Mouse (Mus musculus): ENCODE data around the gene Scml4. TPM values are rescaled to one million over a fixed set of nuclear protein-coding genes. Genes with fewer than 3 reads are reported as not detected.

Scml4 gene
- polyA plus RNA-seq, 2 experiments = 0.92 to 1.1 TPM

DNA sequence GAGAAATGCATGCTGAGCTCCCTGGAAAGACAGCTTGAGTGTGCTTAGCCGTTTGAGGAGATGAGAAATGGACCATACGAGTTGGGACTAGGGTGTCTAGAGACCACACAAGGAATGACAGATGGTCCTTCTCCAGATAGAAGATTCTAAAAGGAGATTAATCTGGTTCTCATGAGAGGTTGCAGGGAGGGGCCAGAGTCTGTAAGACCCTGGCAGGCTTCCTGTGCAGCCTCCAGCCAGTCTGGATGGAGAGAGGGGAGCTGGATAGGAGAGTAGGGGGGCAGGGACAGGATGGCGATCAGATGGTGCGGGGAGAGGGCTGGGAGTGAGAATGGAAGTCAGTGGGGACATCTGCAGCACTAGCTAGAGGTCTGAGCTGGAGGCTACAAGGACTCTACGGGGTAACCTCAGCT, 19.1 kb downstream of the Scml4 start:
- no peak for TF ChIP-seq POLR2A (IDR thresholded peaks at IDR 0.05; ENCODE audit: borderline replicate concordance, extremely low read depth, insufficient read depth, insufficient read length)
- Histone ChIP-seq H3K9ac (ENCODE audit: low read depth, low read length, severe bottlenecking) (no peak overlapping the region), H3K4me3 (replicated peaks; ENCODE audit: low read length) (no peak overlapping the region), H3K9me3 (ENCODE audit: control insufficient read depth, low read length) (no peaks in the 10 kb centered on the region), H3K36me3 (ENCODE audit: control insufficient read depth, insufficient read depth, low read length) (no peaks in the 10 kb centered on the region), H3K27me3 (ENCODE audit: control insufficient read depth, insufficient read depth, low read length) (no peaks in the 10 kb centered on the region), H3K4me1 (ENCODE audit: control insufficient read depth, insufficient read depth, low read length) (no peaks in the 10 kb centered on the region), H3K4me2 (replicated peaks; ENCODE audit: low read depth, low read length, severe bottlenecking) (no peak overlapping the region), H3K27ac (replicated peaks; ENCODE audit: low read depth, low read length) (no peak overlapping the region)
- ATAC-seq (ENCODE audit: low FRiP score, low read depth) (no peak), DNase-seq (ENCODE audit: low spot score) (no peak)
- WGBS = 71% methylated on average over 5 of the region's 5 CpGs

GRCm38 (mm10) chr10:42879682-42880081, 19.5 kb downstream of the Scml4 start:
- no peak for TF ChIP-seq POLR2A (IDR thresholded peaks at IDR 0.05; ENCODE audit: borderline replicate concordance, extremely low read depth, insufficient read depth, insufficient read length)
- no peak for ATAC-seq (ENCODE audit: low FRiP score, low read depth)
- WGBS = 86% methylated on average over 5 of the region's 5 CpGs

GRCm38 (mm10) chr10:42887040-42887439, 26.9 kb downstream of the Scml4 start:
- Histone ChIP-seq H3K36me3 (ENCODE audit: control insufficient read depth, insufficient read depth, low read length) (no peaks in the 10 kb centered on the region), H3K9me3 (ENCODE audit: control insufficient read depth, low read length) (no peaks in the 10 kb centered on the region), H3K9ac (ENCODE audit: low read depth, low read length, severe bottlenecking) (no peak overlapping the region), H3K4me2 (replicated peaks; ENCODE audit: low read depth, low read length, severe bottlenecking) (no peak overlapping the region), H3K4me1 (ENCODE audit: control insufficient read depth, insufficient read depth, low read length) (no peaks in the 10 kb centered on the region), H3K27ac (replicated peaks; ENCODE audit: low read depth, low read length) (no peak overlapping the region), H3K4me3 (replicated peaks; ENCODE audit: low read length) (no peak overlapping the region), H3K27me3 (ENCODE audit: control insufficient read depth, insufficient read depth, low read length) (no peaks in the 10 kb centered on the region)
- no peak for TF ChIP-seq POLR2A (IDR thresholded peaks at IDR 0.05; ENCODE audit: borderline replicate concordance, extremely low read depth, insufficient read depth, insufficient read length)
- no peak for ATAC-seq (ENCODE audit: low FRiP score, low read depth)
- WGBS = 9% methylated on average over 6 of the region's 6 CpGs
- no peak for DNase-seq (ENCODE audit: low spot score)

More at GRCm38 (mm10) chr10:42879682-42880081, 19.5 kb downstream of the Scml4 start:
- Histone ChIP-seq H3K27ac (replicated peaks; ENCODE audit: low read depth, low read length) (no peak overlapping the region), H3K9me3 (ENCODE audit: control insufficient read depth, low read length) (no peaks in the 10 kb centered on the region), H3K4me1 (ENCODE audit: control insufficient read depth, insufficient read depth, low read length) (no peaks in the 10 kb centered on the region), H3K4me3 (replicated peaks; ENCODE audit: low read length) (no peak overlapping the region), H3K4me2 (replicated peaks; ENCODE audit: low read depth, low read length, severe bottlenecking) (no peak overlapping the region), H3K27me3 (ENCODE audit: control insufficient read depth, insufficient read depth, low read length) (no peaks in the 10 kb centered on the region), H3K36me3 (ENCODE audit: control insufficient read depth, insufficient read depth, low read length) (no peaks in the 10 kb centered on the region), H3K9ac (ENCODE audit: low read depth, low read length, severe bottlenecking) (no peak overlapping the region)
- DNase-seq (ENCODE audit: low spot score) = no peak

GRCm38 (mm10) chr10:42888241-42888640, 28.1 kb downstream of the Scml4 start:
- H3K9me3 ChIP-seq (ENCODE audit: control insufficient read depth, low read length) = no peaks in the 10 kb centered on the region

GRCm38 (mm10) chr10:42890365-42890764, 30.2 kb downstream of the Scml4 start:
- Histone ChIP-seq H3K9me3 (ENCODE audit: control insufficient read depth, low read length) (no peaks in the 10 kb centered on the region), H3K27me3 (ENCODE audit: control insufficient read depth, insufficient read depth, low read length) (no peaks in the 10 kb centered on the region), H3K9ac (ENCODE audit: low read depth, low read length, severe bottlenecking) (no peak overlapping the region), H3K27ac (replicated peaks; ENCODE audit: low read depth, low read length) (no peak overlapping the region), H3K4me1 (ENCODE audit: control insufficient read depth, insufficient read depth, low read length) (no peaks in the 10 kb centered on the region), H3K4me3 (replicated peaks; ENCODE audit: low read length) (no peak overlapping the region), H3K36me3 (ENCODE audit: control insufficient read depth, insufficient read depth, low read length) (no peaks in the 10 kb centered on the region), H3K4me2 (replicated peaks; ENCODE audit: low read depth, low read length, severe bottlenecking) (no peak overlapping the region)
- no peak for TF ChIP-seq POLR2A (IDR thresholded peaks at IDR 0.05; ENCODE audit: borderline replicate concordance, extremely low read depth, insufficient read depth, insufficient read length)
- WGBS = 53% methylated on average over 4 of the region's 4 CpGs
- DNase-seq (ENCODE audit: low spot score) (no peak), ATAC-seq (ENCODE audit: low FRiP score, low read depth) (no peak)

More at GRCm38 (mm10) chr10:42888241-42888640, 28.1 kb downstream of the Scml4 start:
- H3K4me1 ChIP-seq (ENCODE audit: control insufficient read depth, insufficient read depth, low read length) = no peaks in the 10 kb centered on the region
- ATAC-seq (ENCODE audit: low FRiP score, low read depth) (no peak), DNase-seq (ENCODE audit: low spot score) (no peak)
- H3K4me3 ChIP-seq (replicated peaks; ENCODE audit: low read length) = no peak overlapping the region
- no peak overlapping the region for H3K27ac ChIP-seq (replicated peaks; ENCODE audit: low read depth, low read length)
- 81% methylated on average over 5 of the region's 5 CpGs for WGBS
- no peaks in the 10 kb centered on the region for H3K36me3 ChIP-seq (ENCODE audit: control insufficient read depth, insufficient read depth, low read length)
- no peak overlapping the region for H3K9ac ChIP-seq (ENCODE audit: low read depth, low read length, severe bottlenecking)
- H3K27me3 ChIP-seq (ENCODE audit: control insufficient read depth, insufficient read depth, low read length) = no peaks in the 10 kb centered on the region
- no peak for TF ChIP-seq POLR2A (IDR thresholded peaks at IDR 0.05; ENCODE audit: borderline replicate concordance, extremely low read depth, insufficient read depth, insufficient read length)
- H3K4me2 ChIP-seq (replicated peaks; ENCODE audit: low read depth, low read length, severe bottlenecking) = no peak overlapping the region

DNA sequence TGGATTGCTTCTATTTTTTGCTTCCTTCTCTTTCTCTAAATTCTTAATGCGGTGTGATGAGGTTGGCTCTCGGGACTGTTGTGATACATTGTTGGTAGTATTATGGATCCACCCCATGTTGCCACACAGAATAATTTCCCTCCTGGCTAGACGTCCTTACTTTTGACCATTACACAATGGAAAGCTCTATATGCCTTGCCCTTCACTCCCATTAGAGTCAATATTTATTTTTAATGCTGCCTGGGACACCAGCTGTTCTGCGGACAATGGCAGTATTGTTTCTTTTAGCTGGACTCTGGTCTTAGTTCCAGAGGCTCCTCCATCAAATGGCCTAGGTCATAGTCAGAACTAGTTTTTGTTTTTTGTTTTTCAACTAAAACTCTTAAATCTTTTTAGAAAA, 32.1 kb downstream of the Scml4 start:
- Histone ChIP-seq H3K4me3 (replicated peaks; ENCODE audit: low read length) (no peak overlapping the region), H3K4me2 (replicated peaks; ENCODE audit: low read depth, low read length, severe bottlenecking) (no peak overlapping the region), H3K9ac (ENCODE audit: low read depth, low read length, severe bottlenecking) (no peak overlapping the region), H3K27ac (replicated peaks; ENCODE audit: low read depth, low read length) (no peak overlapping the region), H3K9me3 (ENCODE audit: control insufficient read depth, low read length) (no peaks in the 10 kb centered on the region), H3K36me3 (ENCODE audit: control insufficient read depth, insufficient read depth, low read length) (no peaks in the 10 kb centered on the region), H3K4me1 (ENCODE audit: control insufficient read depth, insufficient read depth, low read length) (no peaks in the 10 kb centered on the region), H3K27me3 (ENCODE audit: control insufficient read depth, insufficient read depth, low read length) (no peaks in the 10 kb centered on the region)
- WGBS = 74% methylated on average over 4 of the region's 4 CpGs
- ATAC-seq (ENCODE audit: low FRiP score, low read depth) = no peak
- no peak for TF ChIP-seq POLR2A (IDR thresholded peaks at IDR 0.05; ENCODE audit: borderline replicate concordance, extremely low read depth, insufficient read depth, insufficient read length)
- no peak for DNase-seq (ENCODE audit: low spot score)
